Mouse (Mus musculus): ENCODE measurements at regions not wholly inside any gene's neighbourhood (a gene's known extent, or its start where the extent isn't known, plus 50 kb on each side); places are given as distances from the start of the nearest gene placed in this dataset.

DNA sequence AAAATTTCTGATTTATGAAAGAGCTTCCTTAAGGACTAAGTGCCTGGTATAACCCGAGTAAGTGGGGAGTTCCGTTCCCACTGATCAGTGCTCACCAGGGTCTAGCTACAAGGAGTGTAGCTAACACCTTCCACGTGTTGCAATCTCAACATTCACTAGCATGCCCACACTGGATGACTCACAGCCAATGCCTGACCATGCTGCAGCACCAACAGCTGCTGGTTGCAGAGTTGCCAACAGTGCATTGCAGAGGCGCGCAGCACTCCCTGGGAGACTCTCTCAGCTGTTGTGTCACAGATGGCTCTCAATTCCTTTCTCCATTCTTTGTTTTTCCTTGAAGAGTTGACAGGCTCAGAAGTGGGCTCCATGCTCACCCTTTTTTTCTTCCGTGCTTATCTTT, 787.5 kb upstream of the Tenm3 start:
- no peak for DNase-seq (ENCODE audit: low spot score)

DNA sequence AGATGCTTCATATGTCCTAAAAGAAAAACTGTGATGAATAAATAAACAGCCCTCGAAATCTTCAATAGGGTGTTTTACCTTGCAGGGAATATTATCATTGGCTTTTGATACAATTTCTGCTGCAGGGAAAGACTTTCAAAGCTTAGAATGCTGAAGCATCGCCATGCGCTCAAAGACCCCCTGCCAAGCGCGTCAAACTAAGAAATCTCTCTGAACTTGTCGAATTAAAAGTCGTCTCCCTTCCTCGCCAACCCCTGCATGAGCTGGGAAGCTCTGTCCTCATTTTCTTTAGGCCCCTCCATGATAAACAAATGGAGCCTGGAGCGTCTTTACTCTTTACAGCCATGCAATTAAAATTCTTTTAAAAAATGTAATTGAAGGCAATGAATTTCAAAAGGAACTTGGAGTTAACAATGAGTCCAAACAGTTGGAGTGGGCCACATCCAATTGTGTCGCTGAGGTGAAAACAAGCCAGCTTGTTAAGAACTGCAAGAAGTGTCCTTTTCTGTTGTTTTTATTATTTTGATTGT, 784.3 kb upstream of the Tenm3 start:
- no peak for DNase-seq (ENCODE audit: low spot score)

DNA sequence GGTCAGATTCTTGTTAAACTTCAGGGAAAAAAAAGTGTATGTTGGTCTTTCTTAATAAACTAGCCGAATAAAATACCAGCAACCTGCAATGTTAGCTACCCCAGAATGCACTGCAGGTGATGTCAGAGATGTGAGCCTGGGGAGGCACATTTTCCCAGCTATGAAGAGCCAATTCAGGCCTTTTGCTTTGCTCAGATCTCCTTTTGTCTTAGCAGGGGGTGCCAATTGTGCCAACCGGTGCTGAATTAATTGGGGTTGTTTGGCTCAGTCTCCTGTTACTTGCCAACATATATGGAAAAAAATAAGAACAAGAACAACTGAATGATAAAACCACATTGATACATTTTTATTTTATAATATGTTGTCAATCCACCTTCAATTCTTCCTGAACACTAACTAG, 751.8 kb upstream of the Tenm3 start:
- DNase-seq (ENCODE audit: low spot score), result no peak

DNA sequence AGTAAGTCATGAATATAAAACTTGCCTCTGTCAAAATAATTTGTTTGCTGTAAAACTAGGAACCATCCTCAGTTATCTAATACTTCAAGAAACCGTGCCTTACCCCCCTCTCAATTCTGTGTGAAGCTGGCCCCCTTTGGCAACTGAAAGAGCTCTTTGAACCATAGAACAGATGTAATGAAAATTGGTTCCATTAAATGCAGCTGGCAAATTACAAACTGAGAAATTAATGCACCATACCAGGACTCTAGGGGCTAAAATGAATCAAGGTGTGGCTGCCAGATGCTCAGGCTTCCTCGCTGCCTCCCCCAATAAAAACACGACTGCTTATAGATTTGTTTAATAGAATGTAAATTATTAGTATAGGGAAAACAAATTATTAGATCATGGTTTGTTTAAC, 723.7 kb upstream of the Tenm3 start:
- DNase-seq (ENCODE audit: low spot score), result no peak

DNA sequence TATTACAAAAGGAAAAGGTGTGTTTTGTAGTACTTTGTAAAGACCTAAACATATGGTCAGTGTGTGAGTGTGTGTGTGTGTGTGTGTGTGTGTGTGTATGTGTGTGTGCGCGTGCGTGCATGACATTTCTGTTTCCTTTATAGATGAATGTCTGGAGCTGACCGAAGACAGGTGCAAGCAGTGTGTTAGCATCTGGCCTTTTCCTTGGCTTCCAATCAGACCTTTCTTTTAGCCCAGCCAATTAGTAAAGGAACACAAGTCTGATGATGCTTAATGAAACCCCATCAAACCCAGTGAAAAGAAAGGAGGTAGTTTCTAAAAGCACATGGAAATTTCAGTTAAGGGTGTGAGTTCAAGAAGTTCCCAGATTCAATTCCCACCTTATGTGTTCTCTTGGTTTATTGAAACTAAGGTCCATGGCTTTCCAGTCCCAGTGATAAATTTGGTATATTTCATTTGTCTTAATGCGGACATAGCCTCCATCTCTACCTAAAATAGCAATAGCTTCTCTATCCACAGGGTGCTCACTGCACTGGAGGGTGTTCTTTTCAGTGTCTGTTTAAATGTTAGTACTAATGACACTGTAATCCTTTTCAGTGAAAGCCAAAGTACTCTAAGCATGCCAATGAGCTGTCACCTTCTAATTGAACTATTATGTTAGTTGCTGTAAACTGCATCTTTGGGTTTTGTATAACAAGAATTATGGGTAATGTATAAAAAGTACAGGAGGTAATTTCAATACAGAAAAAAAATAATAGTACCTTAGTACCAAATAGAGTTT, 719.9 kb upstream of the Tenm3 start:
- no peak for DNase-seq (ENCODE audit: low spot score)

DNA sequence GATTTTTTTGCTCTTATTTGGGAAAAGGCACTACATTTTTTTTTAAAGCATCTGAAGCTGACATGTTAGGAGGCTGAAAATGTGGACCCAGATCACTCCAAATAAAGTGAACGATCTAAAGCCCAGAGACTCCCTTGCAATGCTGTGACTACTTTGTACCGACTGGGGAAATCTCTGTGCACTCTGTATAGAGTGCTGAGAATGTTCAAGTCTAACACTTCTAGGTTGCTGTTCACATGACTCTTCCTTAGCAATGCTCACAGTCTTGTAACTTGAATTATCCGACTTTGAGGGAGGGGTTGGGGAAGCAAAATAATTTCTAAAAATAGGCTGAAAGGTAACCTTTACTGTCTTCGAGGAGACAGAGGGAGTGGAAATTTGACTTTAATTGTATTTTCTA, 719.2 kb upstream of the Tenm3 start:
- DNase-seq (ENCODE audit: low spot score), result no peak

DNA sequence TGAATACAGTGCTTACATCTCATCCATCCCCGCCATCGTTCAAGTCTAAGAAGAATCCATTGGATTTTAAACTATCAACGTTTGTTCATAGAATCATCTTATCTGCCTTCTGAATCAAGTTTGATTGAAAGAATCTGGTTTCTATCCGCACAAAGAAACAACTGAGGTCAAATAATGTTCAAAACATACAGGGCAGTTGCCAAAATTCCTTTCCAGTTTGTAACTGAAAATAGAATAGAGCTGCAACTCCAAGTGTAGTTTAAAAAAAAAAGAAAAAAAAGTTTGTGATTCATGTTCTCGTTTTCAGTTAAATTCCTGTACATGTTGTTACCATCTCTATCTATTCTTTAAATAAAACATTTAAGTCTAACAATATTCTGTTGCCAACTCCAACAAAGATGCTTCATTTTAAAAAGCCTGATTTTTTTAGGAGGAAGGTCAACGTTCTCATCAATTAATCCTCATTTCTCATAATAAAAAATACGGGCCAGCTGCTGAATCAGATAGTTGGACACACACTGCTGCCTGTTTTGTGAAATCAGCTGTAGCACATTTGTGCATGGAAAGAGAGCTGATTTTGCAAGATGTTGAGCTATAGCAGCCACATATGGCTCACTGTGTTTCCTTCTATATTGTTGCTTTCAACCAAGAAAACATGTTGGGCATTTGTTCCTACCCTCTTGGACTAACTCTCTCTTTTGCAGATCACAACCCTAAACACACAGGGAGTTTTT, 712.1 kb upstream of the Tenm3 start:
- DNase-seq (ENCODE audit: low spot score), result no peak

DNA sequence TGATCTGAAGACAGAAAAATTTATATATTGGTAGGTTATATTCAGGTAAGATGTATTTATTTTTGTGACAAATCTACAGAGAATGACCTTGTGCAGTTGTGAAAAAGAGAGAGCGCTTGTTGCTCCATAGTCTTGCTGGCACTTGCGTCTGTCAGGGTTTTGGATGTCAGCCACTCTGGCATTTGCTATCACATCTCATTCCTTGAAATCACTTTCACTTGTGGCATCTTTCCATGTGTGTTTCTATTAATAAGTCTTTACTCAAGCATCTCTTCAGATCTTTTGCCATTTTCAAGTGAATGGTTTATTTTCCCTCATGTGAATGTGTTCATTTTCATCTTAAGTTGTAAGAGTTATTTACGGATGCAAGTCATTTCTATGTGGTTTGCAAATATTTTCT, 709.4 kb upstream of the Tenm3 start:
- peak; percentile 2 for DNase-seq (ENCODE audit: low spot score)

DNA sequence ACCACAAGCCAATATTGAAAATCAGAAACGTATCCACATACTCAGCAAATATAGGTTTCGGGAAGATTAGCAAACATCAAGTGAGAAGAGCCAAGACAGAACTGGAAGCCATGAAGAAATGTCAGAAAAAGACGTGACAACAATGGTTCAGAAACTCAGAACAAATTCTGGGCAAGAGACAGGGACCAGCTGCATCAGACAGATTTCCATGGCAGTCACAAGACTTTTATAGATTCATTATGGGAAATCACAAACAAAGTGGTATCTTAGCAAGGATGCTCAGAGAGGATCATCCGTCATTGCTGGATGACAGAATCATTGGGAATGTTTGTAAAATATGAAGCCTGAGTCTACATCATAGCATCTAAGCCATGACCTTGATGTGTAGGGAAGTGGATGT, 699.6 kb upstream of the Tenm3 start:
- DNase-seq (ENCODE audit: low spot score), result no peak

DNA sequence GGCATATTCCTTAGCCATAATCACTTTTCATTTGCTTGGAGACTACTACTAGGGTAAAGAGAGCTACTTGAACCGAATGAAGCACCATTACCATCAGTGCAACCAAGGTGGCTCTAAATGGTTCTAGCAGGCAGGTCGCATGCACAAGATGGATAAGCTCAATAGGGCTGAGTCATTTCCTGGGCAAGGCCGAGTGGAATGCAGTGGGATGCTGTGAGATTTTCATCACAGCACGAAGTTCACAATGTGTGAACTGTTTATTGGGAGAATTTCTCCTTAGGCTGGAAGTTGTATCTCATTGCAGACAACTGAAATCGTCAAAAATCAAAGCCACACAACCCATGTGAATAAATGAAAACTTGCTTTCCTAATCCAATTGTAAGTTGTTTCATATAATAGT, 697.6 kb upstream of the Tenm3 start:
- DNase-seq (ENCODE audit: low spot score), result no peak

DNA sequence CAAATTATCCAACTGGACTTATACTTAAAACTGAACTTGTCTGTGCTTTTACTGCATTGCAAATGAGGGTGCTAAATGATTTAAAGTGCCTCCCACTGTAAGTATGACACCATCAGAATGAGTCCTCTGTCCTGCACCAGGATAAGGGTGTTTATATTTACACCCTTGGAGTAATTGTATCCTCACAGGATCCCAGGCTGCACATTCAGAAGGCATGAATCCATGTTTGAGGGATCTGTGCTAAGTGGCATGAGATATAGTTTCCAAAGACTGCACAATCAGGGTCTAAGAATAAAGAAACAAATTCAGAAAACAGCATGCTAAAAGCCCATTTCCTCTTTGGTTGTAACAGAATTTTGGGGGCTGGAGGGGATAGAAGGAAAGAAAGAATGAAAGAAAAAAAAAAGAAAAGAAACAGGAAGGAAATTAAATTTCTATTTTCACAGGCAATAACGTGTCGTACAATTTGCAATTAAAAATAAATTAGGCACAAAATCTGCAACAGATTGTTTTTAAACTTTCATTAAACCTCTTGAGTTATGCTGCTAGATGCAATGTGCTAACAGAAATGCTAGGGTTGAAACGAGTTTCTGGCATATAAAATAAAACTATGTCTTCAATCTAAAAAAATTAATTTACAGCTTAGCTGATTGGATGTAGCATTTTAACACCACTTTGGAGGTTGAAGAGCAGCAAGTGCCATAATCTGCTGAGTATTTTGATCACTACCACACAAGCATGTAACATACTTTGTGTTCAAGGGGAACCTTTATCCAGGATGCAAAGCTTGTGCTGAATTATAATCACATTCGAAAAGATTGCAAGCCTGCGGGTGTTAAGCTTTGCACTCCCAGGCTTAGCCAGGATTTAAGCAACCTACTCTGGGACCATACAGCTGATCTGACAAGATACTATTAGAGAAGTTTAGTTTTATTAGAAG, 689.9 kb upstream of the Tenm3 start:
- DNase-seq (ENCODE audit: low spot score), result no peak

DNA sequence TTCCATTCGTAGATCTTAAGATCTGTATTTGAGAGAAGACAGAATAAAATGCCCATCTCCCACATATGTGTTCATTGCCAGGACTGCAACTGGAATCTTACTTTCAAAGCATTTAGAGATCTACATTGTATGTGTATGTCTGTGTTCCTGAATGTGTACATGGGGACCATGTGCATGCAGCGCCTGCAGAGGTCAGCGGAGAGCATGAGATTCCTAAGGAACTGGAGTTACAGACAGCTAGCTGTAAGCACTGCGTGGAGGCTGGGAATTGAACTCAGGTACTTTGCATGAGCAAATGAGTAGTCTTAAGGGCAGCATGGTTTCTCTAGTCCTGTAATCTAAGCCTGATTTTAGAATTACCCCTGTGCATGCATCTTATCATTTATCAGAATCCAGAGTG, 685.5 kb upstream of the Tenm3 start:
- DNase-seq (ENCODE audit: low spot score), result no peak

DNA sequence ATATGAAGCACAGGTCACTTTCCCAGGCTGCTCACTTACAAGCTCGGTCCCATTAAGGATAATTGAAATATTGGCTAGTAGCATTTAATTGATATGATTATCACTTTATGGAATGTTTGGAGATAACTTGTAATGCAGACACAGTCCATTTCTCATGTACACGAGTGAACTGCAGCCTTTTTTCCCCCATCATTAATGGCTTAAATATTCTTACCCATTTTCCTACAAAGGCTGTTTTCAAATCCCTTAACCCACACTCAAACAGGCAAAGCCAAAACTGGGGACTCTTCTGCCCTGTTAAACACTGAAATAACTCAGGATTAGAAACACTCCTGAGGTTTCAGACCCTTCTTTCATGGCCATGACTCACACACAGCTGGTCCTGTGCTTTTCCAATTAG, 649.2 kb upstream of the Tenm3 start:
- DNase-seq (ENCODE audit: low spot score), result no peak

DNA sequence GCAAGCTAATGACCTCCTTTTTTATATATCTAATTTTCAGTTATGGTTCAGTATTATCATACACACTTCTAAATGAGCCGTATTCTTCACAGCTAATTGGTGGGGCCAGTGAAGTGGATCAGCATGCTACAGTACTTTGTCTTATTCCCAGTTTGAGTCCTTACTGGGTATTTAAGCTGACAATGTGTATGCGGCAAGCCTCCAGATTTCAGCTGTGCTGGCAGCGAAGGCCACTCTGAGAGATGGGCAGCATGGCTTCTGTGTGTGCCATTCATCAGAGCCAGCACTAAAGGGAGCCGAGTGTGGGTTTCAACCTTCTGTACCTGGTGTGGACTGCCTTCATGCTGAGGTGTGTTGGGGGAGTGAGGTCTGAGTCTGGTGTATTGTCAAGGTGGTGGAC, 641.5 kb upstream of the Tenm3 start:
- DNase-seq (ENCODE audit: low spot score), result no peak

DNA sequence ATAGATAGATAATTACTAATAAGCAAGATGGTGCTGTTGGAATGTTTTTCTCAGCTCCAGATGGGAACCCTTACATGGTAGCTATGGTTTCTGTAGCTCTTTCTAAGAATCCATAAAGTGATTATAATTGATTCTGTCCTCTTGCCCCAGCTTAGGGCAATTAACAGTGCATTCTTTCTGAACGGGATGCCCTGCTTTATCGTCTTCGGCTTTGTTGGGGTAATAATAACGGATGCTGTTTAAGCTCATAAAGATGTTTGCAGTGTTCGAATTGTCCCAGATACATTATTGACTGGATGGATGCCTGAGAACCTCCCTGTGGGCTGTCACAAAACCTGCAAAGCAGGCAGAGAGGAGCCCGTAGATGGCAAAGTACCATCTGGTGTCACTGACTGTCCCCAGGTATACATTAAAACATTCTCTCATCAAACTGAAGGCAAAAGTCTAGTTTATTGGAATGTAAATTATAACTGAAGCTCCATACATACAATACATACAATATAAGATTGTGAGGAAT, 637.8 kb upstream of the Tenm3 start:
- no peak for DNase-seq (ENCODE audit: low spot score)

DNA sequence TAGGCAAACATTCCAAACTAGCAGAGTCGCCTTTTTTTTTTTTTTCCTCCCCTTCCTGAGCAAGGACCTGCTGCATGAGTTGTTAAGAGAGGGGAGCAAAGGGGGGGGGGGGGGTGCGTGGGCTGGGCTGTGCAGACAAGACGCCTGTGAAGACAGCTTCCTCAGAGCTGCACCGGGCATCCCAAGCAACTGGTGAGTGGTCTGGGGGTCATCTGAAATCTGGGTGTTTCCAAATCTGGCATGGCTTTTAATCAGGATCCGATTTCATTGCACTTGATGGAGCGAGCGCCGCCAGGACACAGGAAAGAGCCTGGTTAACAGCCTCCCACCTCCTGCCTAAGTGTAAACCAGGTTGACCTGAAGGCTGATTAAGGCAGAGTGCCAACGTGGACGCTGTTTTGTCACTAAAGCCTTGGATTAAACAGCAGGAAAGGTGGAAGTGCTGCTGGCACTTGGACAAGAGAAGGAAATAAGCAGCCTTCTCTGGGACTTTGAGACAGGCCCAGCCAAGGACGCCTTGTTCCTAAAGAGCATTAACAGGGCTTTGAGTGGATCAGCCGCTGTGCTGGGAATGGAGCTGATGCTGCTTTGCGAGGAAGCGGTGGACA, 622.3 kb upstream of the Tenm3 start:
- DNase-seq (ENCODE audit: low spot score), result no peak

DNA sequence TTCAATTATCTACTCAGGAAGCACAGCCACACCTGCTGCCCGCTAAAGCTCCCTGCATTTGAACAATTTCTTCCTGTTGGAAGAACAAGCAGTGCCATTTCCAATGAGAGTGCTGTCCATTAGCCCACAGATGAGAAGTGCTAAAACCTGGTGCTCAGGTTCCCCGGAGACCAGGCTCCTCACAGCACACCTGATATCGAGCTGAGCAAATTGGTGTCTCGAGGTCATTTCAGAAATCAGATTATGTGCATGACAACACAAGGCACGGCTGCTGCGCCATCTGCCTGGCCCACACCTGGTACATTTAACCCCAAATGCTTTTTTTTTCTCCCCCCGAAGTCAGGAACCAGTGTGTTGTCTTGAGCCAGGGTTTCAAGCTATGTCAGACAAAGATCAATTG, 621.3 kb upstream of the Tenm3 start:
- DNase-seq (ENCODE audit: low spot score), result no peak

DNA sequence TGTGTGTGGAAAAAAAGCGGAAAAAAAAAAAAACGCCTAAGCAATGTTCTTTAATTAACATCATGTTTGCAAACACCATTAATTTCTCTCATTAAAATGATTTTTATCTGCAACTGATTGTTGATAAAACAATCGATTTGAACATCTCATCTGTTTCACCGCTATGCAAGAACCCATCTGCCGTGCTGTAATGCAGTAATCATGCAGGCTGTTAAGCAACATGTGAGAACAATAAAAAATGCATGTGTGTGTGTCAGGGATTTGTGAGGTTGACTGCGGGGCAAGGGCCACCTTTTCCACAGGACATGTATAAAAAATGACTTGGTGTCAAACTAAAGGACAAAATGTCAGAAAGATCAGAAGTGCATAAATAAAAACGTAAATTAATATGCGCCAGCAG, 618.9 kb upstream of the Tenm3 start:
- no peak for DNase-seq (ENCODE audit: low spot score)

DNA sequence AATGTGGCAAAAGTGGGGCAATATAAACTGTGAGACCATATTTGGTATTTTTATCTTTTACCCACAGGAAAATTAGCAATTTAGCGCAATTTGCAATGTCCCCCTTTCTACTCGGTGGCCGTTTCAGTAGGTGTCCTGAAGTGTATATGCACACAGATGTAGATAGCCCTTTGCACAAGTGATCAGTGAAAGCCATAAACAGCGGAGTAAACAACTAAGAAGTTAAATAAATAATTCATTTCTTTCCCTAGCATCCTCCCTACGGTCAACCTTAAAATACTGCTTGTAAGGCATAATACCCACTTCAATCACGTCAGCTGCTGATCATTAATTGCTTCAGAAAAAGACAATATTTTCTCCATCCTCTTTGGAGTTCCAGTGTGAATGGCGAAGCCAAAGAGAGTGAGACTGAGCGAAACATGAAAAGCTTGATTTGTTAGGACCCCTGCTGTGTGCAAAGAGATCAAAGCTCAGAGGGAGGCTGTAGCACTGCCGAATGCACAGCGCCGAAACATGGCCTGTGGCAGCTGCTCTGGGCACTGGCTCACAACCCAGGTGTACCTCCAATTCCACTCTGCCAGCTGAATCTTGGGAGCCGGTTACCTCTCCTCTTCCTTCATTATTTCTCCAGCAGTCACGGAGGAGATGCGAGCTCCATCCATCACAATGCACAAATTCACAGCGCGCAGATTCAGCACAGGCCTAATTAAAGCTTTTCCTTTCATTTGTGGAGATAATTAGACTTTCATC, 618.1 kb upstream of the Tenm3 start:
- no peak for DNase-seq (ENCODE audit: low spot score)

DNA sequence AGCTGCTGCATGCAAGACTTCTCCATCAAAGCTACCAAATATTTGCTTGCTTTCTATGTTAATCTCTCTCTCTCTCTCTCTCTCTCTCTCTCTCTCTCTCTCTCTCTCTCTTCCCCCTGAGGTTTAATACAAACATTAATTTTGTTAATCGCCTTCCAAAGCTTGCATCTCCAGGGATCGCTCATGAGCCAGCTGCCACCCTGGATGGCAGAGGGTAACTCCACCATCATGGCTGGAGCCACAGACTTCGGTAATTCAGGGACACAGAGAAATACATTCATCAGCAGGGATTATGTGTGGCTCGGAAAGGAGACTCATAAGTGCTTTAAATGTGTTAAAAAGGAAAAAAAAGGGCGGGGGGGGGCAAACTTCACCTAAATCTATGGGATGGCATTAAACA, 601.7 kb upstream of the Tenm3 start:
- no peak for DNase-seq (ENCODE audit: low spot score)

DNA sequence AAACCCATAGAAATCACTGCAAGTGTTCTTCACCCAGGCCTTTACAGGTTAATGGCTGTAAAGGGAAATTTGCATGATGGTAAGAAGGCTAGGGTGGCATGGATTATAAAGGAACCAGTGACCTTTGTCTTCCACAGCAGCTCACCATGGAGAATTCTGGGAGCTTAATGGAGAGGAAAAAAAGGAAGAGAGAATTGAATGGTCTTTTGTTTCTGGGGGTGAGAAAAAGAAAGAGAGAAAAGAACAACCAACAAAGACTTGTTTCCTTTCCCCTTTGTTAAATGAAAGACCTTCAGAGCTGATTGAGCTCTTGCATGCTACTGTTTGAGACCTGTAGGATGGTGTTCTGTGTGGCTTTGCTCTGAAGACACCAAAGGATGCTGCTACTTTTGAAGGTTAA, 597.5 kb upstream of the Tenm3 start:
- DNase-seq (ENCODE audit: low spot score), result no peak

All from ovary, postnatal 36 days (tissue).